Mouse (Mus musculus) hematopoietic multipotent progenitor cell, adult 10-12 weeks (in vitro differentiated cells): ENCODE results near the gene Pmepa1. TPM values are rescaled to one million over a fixed set of nuclear protein-coding genes. Genes with fewer than 3 reads are reported as not detected.

Experiments
- polyA plus RNA-seq: library from polyadenylated mRNA; stranded (reverse); fragments of >175 nt; gene quantifications from 2 replicates; pipeline ENCODE4 v1.2.3, GENCODE M21; 2012; ENCODE audit warnings: low replicate concordance

Gene Pmepa1
- 38.3 and 110 TPM in 2 replicates for polyA plus RNA-seq

DNA sequence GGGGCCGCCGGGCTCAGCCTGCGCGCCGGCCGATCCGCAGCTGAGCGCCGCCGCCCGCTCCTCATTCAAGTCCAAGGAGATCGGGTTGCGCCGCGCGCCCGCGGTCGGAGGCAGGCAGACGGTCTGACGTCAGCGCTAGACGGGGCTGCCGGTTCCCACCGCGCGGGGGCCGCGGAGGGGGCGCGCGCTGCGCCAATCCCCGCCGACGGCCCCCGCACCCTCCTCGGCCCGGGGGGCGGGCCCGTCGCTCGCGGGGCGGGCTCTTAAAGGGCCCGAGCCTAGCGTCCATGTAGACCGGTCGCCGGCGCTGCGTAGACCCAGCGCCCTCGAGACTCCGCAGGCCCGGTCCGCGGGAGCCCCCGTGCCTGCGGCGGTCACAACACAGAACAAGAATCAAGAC is at the start of gene Pmepa1:
Gene Pmepa1, minus strand, starts transcription at position 125 of the 400 bp plus-strand sequence.

DNA sequence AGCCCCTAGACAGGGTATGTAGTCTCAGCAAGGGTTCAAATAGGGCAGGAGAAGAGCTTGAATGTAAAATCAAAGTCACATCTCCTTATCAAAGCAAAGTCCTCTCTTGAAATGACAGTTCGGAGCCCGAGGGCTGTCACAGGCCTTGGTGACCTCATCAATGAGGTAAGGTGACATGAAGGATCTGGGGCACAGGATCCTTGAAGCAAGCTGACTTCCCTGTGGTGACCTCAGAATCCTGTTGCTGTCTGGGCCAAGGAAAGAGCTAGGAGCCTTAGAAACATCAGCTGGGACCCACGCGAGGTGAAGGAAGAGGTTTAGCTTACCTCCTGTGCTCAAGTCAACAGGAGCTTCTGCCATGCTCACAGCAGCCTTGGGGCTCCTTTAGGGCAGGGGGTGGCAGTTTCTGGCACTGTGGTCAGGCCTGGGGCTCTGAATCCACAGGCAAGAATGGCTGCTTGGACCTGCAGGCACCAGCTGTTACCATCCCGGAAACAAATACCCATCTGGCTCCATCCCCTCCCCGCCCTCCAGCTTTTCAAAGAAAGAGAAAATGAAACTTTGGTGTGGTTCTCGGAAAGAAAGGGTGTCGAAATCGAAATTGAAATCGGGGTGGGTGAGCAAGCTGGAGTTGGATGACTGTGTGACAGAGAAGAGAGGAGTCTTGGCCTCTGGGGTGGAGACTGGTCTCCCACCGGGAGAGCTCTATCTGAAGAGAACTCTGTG is 57.8 kb downstream of the Pmepa1 start, which contains the start of gene Zbp1:
Gene Zbp1, minus strand, starts transcription at position 508 of the 726 bp plus-strand sequence.

Other genes starting within 250 kb of the Pmepa1 start
- gene Ctcfl, start 157.0 kb downstream of the Pmepa1 start, polyA plus RNA-seq = not detected in 2 replicates
- gene Pck1, start 123.5 kb downstream of the Pmepa1 start, polyA plus RNA-seq = not detected in 2 replicates
- 6.0 and 26.1 TPM in 2 replicates for gene Zbp1, start 57.6 kb downstream of the Pmepa1 start, polyA plus RNA-seq
- gene 1700021F07Rik, start 246.1 kb upstream of the Pmepa1 start, polyA plus RNA-seq = not detected in 2 replicates